Mouse (Mus musculus): Measurements from ENCODE around the gene Pycard.

GRCm38 (mm10) chr7:128012136-128012780, 18.6 kb upstream of the Pycard start:
- no peak for TF ChIP-seq CTCF (IDR thresholded peaks at IDR 0.05; ENCODE audit: low read depth, low read length)
- no peak for TF ChIP-seq GATA1 (IDR thresholded peaks at IDR 0.05; ENCODE audit: borderline replicate concordance, low read length)
- TF ChIP-seq TAL1 (conservative IDR thresholded peaks at IDR 0.05; ENCODE audit: low read depth, low read length): no peak
- no peak for TF ChIP-seq GATA2 (IDR thresholded peaks at IDR 0.05; ENCODE audit: borderline replicate concordance, low read depth, low read length)
